Mouse (Mus musculus) megakaryocyte-erythroid progenitor cell, adult 5-6 weeks (primary cell): ENCODE measurements at regions not wholly inside any gene's neighbourhood (a gene's known extent, or its start where the extent isn't known, plus 50 kb on each side); places are given as distances from the start of the nearest gene placed in this dataset.

Source experiments
- ATAC-seq: replicated peaks from 2 replicates; pipeline ENCODE4 v1.8.0; 2016; ENCODE audit warnings: mild to moderate bottlenecking, inconsistent platforms; ENCODE audit not compliant: severe bottlenecking, poor library complexity, low FRiP score, low TSS enrichment

GRCm38 (mm10) chr19:59395739-59396138, 50.2 kb upstream of the Pdzd8 start:
- no peak for ATAC-seq

GRCm38 (mm10) chr19:59396506-59396905, 50.9 kb upstream of the Pdzd8 start:
- ATAC-seq: no peak

GRCm38 (mm10) chr19:59399849-59400585, 54.4 kb upstream of the Pdzd8 start:
- no peak for ATAC-seq

GRCm38 (mm10) chr19:59401304-59401703, 55.7 kb upstream of the Pdzd8 start:
- ATAC-seq: no peak

GRCm38 (mm10) chr19:59402097-59402496, 56.1 kb upstream of the Emx2 start:
- ATAC-seq: no peak; the same call in 1 of the 2 replicates

- no peak for ATAC-seq
Measured at GRCm38 (mm10) chr19:59404082-59404481, 54.1 kb upstream of the Emx2 start.

- ATAC-seq: peak; percentile 43
Measured at GRCm38 (mm10) chr19:59404766-59405165, 53.4 kb upstream of the Emx2 start.

GRCm38 (mm10) chr19:59405616-59406015, 52.6 kb upstream of the Emx2 start:
- ATAC-seq: no peak

GRCm38 (mm10) chr19:59408094-59408493, 50.1 kb upstream of the Emx2 start:
- ATAC-seq: no peak
